Mouse (Mus musculus) limb, embryonic 10.5 days (tissue): ENCODE measurements around the gene Lmo2. TPM values are rescaled to one million over a fixed set of nuclear protein-coding genes. Genes with fewer than 3 reads are reported as not detected.

Experiments
- DNase-seq: peaks from one replicate; pipeline ENCODE4 v3.0.0-alpha.2; 2017; ENCODE audit warnings: low spot score
- H3K27ac ChIP-seq: fragments of 300-500 bp; sonication (generic); 2 replicates; pipeline ENCODE4 v1.5.1; 2016; ENCODE audit warnings: mild to moderate bottlenecking
- H3K27me3 ChIP-seq: fragments of 300-500 bp; sonication (generic); 2 replicates; pipeline ENCODE4 v1.6.1; 2016; ENCODE audit warnings: low read depth, mild to moderate bottlenecking; ENCODE audit not compliant: poor library complexity, severe bottlenecking
- H3K36me3 ChIP-seq: fragments of 300-500 bp; sonication (generic); 2 replicates; pipeline ENCODE4 v1.6.1; 2016; ENCODE audit warnings: mild to moderate bottlenecking, moderate library complexity
- H3K4me1 ChIP-seq: fragments of 300-500 bp; sonication (generic); 2 replicates; pipeline ENCODE4 v1.6.1; 2016
- H3K4me3 ChIP-seq: fragments of 300-500 bp; sonication (generic); 2 replicates; pipeline ENCODE4 v1.5.1; 2016; ENCODE audit warnings: mild to moderate bottlenecking, moderate library complexity
- H3K9me3 ChIP-seq: fragments of 300-500 bp; sonication (generic); replicated peaks from 2 replicates; pipeline ENCODE4 v1.6.1; 2016; ENCODE audit warnings: mild to moderate bottlenecking
- WGBS: fragments of 180-500 bp; shearing (Covaris S2); methylation state at CpG from one replicate; pipeline ENCODE4 v1.1.7; 2016; 5-methylcytosine and 5-hydroxymethylcytosine counted together
- polyA plus RNA-seq: library from polyadenylated mRNA; unstranded; fragments of >200 nt; fragmentation: Nextera tagmentation; extraction: Ambion mirVana; gene quantifications from 2 replicates; pipeline ENCODE4 v1.2.1, GENCODE M21; 2016

Lmo2 gene
- polyA plus RNA-seq, 1 experiment from 2014 or later = 29.3 TPM

DNA sequence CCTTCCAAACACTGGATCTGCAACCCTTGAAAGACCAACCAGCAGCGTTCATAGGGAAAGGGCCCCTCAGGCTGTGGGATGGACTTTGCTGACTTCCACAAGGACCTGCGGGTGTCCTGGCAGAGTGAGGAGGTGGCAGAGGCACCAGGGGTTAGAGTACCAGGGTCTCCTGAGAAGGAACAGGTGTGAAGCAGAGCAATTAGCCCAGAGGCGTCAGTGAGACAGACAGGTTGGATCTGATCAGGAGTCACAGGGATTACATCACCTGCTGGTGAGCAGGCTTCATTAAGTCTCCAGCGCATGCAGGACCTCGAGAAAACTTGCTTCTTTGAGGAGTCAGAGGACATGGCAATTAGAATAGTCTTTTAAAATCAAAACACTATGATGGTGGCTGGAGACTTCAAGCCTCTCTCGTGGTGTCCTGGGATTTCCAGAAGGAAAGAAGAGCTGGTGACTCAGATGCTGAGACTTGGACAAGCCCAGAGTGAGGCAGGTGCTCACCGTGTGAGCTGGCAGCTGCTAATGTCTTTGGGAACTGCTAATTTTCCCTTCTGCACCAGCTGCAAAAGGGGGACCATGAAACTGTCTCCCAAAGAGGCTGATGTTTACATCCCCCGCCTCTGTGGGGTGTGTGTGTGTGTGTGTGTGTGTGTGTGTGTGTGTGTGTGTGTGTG lies 9.7 kb upstream of the Lmo2 start:
- WGBS = 56% methylated on average over 8 of the region's 8 CpGs
- Histone ChIP-seq H3K4me1 (peaks cover 30% of the 10 kb centered on the region), H3K9me3 (no peaks in the 10 kb centered on the region), H3K27me3 (peaks cover 23% of the 10 kb centered on the region), H3K36me3 (no peaks in the 10 kb centered on the region), H3K4me3 (no peak overlapping the region), H3K27ac (no peak overlapping the region)
- no peak for DNase-seq

- no peak overlapping the region for H3K4me3 ChIP-seq
- no peak overlapping the region for H3K27ac ChIP-seq
- DNase-seq = no peak
- peaks cover 9% of the 10 kb centered on the region for H3K4me1 ChIP-seq
- no peaks in the 10 kb centered on the region for H3K9me3 ChIP-seq
- H3K36me3 ChIP-seq = no peaks in the 10 kb centered on the region
- H3K27me3 ChIP-seq = peaks cover 2% of the 10 kb centered on the region; the same call in 1 of the 2 replicates
- WGBS = 93% methylated on average over 6 of the region's 6 CpGs
Measured at GRCm38 (mm10) chr2:103953050-103953835, 4.5 kb upstream of the Lmo2 start.

DNA sequence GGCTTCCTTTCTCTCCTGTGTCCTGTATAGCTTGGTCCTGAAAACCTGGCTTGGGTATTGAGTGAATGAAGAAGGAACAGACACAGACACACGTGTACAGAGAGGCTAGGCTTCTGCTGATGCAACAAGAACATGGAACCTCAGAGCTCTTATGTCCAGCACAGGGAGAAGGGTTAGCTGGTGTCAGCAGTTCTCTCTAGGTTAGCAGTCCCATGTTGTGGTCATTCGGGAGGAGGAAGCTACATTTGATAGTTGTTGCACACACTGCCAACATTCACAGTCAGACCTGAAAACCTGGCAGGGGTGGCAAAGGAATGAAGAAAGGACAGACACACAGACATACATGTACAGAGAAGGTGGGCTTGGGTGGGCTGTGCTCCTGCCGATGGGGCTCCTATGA lies 2.1 kb upstream of the Lmo2 start:
- 87% methylated on average over 3 of the region's 3 CpGs for WGBS
- DNase-seq = no peak
- peaks cover 2% of the 10 kb centered on the region; the same call in 1 of the 2 replicates for H3K27me3 ChIP-seq
- H3K27ac ChIP-seq = no peak overlapping the region
- H3K36me3 ChIP-seq = no peaks in the 10 kb centered on the region
- peaks cover 9% of the 10 kb centered on the region; the same call in 1 of the 2 replicates for H3K4me1 ChIP-seq
- no peaks in the 10 kb centered on the region for H3K9me3 ChIP-seq
- H3K4me3 ChIP-seq = no peak overlapping the region

DNA sequence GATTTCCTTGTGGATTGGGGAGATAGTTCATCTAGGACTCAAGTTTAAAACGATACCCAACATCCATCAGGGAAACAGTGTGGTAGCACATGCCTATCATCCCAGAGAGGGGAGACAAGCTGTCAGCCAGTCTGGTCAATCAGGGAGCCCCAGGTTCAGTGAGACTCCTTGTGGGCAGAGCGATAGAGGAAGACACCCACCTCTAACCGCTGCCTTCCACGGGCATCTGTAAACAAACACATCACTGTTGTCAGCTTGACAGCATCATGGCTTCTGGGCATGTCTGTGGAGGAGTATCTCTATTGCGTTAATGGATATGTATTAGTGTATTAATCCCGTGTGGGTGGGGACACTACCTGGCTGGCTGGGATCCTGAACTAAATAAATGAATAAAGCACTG lies 919 bp upstream of the Lmo2 start:
- WGBS = 85% methylated on average over 6 of the region's 6 CpGs
- no peak for DNase-seq
- Histone ChIP-seq H3K4me1 (peaks cover 9% of the 10 kb centered on the region; the same call in 1 of the 2 replicates), H3K27me3 (peaks cover 2% of the 10 kb centered on the region; the same call in 1 of the 2 replicates), H3K9me3 (no peaks in the 10 kb centered on the region), H3K4me3 (no peak overlapping the region), H3K27ac (no peak overlapping the region), H3K36me3 (no peaks in the 10 kb centered on the region)

GRCm38 (mm10) chr2:103958634-103959033 lies 848 bp downstream of the Lmo2 start:
- Histone ChIP-seq H3K36me3 (no peaks in the 10 kb centered on the region), H3K27ac (no peak overlapping the region), H3K4me1 (peaks cover 9% of the 10 kb centered on the region; the same call in 1 of the 2 replicates), H3K4me3 (no peak overlapping the region), H3K9me3 (no peaks in the 10 kb centered on the region), H3K27me3 (peaks cover 2% of the 10 kb centered on the region; the same call in 1 of the 2 replicates)
- 77% methylated on average over 3 of the region's 3 CpGs for WGBS
- no peak for DNase-seq

DNA sequence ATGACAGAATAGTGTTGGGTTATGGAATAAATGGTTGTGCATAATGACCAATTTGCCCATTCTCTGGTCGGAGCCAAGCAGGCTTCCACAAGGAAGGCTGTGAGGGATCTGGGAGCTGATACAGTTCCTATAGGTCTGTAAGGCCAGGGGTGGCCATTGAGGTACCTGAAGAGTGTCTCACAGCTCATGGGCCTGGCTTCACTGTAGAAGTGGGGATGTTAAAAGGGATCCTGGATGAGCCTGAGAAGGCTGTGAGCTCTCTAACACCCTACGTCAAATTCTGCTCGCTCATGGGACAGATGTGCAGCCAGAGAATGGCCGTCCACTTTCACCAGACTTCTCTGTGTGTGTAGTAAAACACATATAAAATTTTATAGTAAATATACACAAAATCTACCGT lies 1.3 kb downstream of the Lmo2 start:
- Histone ChIP-seq H3K27me3 (peaks cover 2% of the 10 kb centered on the region; the same call in 1 of the 2 replicates), H3K9me3 (no peaks in the 10 kb centered on the region), H3K36me3 (no peaks in the 10 kb centered on the region), H3K4me3 (no peak overlapping the region), H3K27ac (no peak overlapping the region), H3K4me1 (peaks cover 9% of the 10 kb centered on the region; the same call in 1 of the 2 replicates)
- WGBS = 90% methylated on average over 5 of the region's 5 CpGs
- DNase-seq = no peak

DNA sequence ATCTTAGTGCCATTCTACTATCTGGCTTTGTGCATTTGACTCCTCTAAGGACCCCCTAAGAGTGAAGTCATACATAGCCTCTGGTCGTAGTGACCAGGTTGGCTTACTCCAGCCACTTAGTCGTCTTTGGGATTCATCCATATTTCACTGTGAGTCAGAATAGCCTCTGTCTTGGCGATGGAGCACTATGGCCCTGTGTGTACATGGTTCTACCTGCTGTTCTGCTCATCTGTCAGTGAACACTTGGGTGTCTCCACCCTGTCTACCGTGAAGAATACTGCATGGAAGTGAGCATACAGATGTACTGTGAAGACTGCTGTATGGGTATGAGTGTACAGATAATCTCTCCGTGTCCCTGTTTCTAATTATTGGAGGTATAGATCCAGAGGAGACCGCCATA lies 1.8 kb downstream of the Lmo2 start:
- 92% methylated on average over 6 of the region's 6 CpGs for WGBS
- no peaks in the 10 kb centered on the region for H3K36me3 ChIP-seq

GRCm38 (mm10) chr2:103962349-103962748 lies 4.6 kb downstream of the Lmo2 start:
- H3K9me3 ChIP-seq = no peaks in the 10 kb centered on the region
- peaks cover 25% of the 10 kb centered on the region; the same call in 1 of the 2 replicates for H3K27me3 ChIP-seq
- no peak overlapping the region for H3K27ac ChIP-seq
- no peak for DNase-seq
- 83% methylated on average over 4 of the region's 4 CpGs for WGBS
- peaks cover 9% of the 10 kb centered on the region; the same call in 1 of the 2 replicates for H3K4me1 ChIP-seq
- H3K4me3 ChIP-seq = no peak overlapping the region
- H3K36me3 ChIP-seq = no peaks in the 10 kb centered on the region

More for the DNA sequence above, 1.8 kb downstream of the Lmo2 start:
- Histone ChIP-seq H3K27me3 (peaks cover 2% of the 10 kb centered on the region; the same call in 1 of the 2 replicates), H3K4me3 (no peak overlapping the region), H3K4me1 (peaks cover 9% of the 10 kb centered on the region; the same call in 1 of the 2 replicates), H3K27ac (no peak overlapping the region), H3K9me3 (no peaks in the 10 kb centered on the region)
- no peak for DNase-seq

DNA sequence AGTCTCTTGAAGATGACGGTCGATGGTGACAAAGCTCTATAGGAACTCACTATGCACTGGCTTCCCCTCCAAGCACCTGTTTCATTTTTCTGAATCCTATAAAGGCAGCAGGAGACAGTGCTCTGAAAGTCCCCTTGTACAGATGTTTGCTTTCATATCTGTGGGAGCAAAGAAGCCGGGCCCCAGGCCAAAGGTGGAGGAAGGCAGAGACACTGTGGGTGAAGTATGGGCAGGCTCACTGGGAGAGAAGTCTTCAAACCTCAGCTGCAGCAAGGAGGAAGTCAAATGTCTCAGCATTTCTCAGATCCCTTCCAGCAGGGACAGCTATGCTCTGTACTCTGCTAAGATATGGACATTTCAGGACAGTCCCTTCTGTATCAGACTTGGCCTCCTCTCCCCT lies 7.6 kb downstream of the Lmo2 start:
- peaks cover 14% of the 10 kb centered on the region for H3K4me1 ChIP-seq
- H3K27ac ChIP-seq = no peak overlapping the region
- H3K27me3 ChIP-seq = peaks cover 47% of the 10 kb centered on the region
- DNase-seq = no peak
- no peaks in the 10 kb centered on the region for H3K9me3 ChIP-seq
- no peak overlapping the region for H3K4me3 ChIP-seq
- 91% methylated on average over 3 of the region's 3 CpGs for whole genome bisulfite sequencing
- H3K36me3 ChIP-seq = no peaks in the 10 kb centered on the region

DNA sequence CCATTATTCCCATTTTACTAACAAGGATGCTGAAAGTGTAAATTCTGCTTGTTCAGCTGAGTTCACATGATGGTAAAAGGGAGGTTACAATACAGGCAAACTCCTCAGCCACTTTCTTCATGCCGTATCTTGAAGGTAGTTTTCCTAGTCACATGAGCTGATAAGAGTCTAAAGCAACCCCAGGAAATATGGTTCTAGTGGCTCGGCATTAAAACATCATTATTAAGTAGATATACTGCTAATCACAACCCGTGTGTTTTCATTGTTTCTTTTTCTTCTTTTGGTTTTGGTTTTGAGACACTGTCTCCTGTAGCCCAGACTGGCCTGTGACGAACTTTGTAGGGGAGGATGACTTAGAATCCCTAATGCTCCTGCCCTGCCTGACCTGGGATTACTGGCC lies 10.4 kb downstream of the Lmo2 start:
- Histone ChIP-seq H3K27ac (no peak overlapping the region), H3K4me3 (no peak overlapping the region), H3K9me3 (no peaks in the 10 kb centered on the region), H3K4me1 (peaks cover 33% of the 10 kb centered on the region), H3K27me3 (peaks cover 75% of the 10 kb centered on the region), H3K36me3 (peaks cover 5% of the 10 kb centered on the region)
- no peak for DNase-seq
- WGBS = 72% methylated on average over 4 of the region's 4 CpGs

- Histone ChIP-seq H3K27ac (peak overlapping the region; percentile 90), H3K4me1 (peaks cover 33% of the 10 kb centered on the region), H3K4me3 (peak overlapping the region; percentile 78), H3K27me3 (peaks cover 82% of the 10 kb centered on the region), H3K9me3 (no peaks in the 10 kb centered on the region), H3K36me3 (peaks cover 10% of the 10 kb centered on the region)
- 24% methylated on average over 10 of the region's 10 CpGs for WGBS
- DNase-seq = no peak
Measured at GRCm38 (mm10) chr2:103968919-103969436, 11.2 kb downstream of the Lmo2 start.

DNA sequence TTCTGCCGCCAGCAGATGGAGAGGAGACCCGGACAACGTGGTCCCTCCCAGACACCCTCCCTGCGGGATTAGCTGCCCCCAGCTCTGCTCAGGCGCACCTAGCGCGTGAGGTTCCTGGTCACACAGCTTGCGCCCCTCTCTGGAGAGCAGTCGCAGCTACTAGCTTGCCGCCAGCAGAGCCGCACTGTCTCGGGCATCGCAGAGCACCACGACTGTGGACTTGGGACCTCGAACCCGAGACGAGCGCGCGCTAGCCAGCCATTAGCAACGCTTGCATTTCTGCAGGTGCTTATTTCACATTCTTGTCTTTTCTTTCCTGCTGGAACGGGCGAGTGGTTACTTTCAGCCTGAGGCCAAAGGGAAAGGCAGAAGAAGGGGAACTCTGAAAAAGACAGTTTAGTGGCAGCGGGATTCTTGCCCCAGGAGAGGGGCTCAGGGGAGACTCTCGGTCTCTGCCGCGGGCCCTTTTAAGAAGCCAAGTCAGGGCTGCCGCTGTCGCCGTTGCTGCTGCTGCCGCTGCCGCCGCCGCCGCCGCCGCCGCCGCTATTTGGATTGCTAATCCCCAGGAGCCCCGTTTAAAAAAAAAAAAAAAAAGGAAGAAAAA lies 11.8 kb downstream of the Lmo2 start:
- DNase-seq = peak; percentile 79
- Histone ChIP-seq H3K27ac (peak overlapping the region; percentile 90), H3K27me3 (peaks cover 84% of the 10 kb centered on the region), H3K9me3 (no peaks in the 10 kb centered on the region), H3K4me1 (peaks cover 33% of the 10 kb centered on the region), H3K4me3 (peak overlapping the region; percentile 78), H3K36me3 (peaks cover 10% of the 10 kb centered on the region)
- WGBS = 0% methylated on average over 40 of the region's 40 CpGs
